Mouse (Mus musculus): Measurements from ENCODE around the gene Dnttip2. TPM values are rescaled to one million over a fixed set of nuclear protein-coding genes. Genes with fewer than 3 reads are reported as not detected.
"Not testable (repeated sequence)": the region's sequence is repeated elsewhere in the genome, so short reads cannot be mapped to it uniquely, and the experiment has no call there.

Gene Dnttip2
- polyA plus RNA-seq, 1 experiment from 2014 or later: 96.8 TPM

GRCm38 (mm10) chr3:122275111-122275510 is 923 bp downstream of the Dnttip2 start:
- H3K27me3 ChIP-seq (ENCODE audit: control insufficient read depth, insufficient read depth, low read length): no peaks in the 10 kb centered on the region
- peak overlapping the region; percentile 87; the same call in 1 of the 2 replicates for H3K9ac ChIP-seq (ENCODE audit: low read length)
- no peak overlapping the region for H3K27ac ChIP-seq (ENCODE audit: low read depth, low read length)
- H3K4me2 ChIP-seq: peak overlapping the region; percentile 84
- H3K4me3 ChIP-seq (ENCODE audit: low read depth, low read length): peak overlapping the region; percentile 91
- peaks cover 6% of the 10 kb centered on the region for H3K36me3 ChIP-seq (ENCODE audit: control insufficient read depth, insufficient read depth, low read length)
- 75% methylated on average over 10 of the region's 10 CpGs for WGBS
- ATAC-seq (ENCODE audit: low FRiP score): no peak
- peaks cover 7% of the 10 kb centered on the region for H3K4me1 ChIP-seq (ENCODE audit: control insufficient read depth, insufficient read depth, low read length)
- H3K9me3 ChIP-seq (ENCODE audit: control insufficient read depth, low read length): no peaks in the 10 kb centered on the region
- no peak for DNase-seq (ENCODE audit: low spot score, missing footprints)

DNA sequence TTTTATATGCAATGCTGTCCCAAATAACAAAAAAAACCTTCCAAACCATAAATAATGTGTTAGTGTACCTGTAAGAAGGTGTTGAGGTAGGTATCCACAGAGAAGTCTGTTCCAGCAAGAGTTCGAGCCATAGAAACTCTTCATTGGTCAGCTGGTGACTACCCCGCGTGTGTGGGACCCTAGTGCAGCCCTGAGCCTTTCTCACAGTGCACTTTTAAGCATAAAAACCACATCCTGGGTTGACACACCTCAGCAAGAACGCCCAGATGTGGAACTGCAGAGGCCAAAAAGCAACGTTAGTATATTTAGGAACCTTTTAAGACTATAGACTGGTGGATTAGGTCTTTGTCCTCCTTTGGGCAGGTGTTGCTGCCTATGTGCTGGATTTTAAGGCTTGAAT is 13.0 kb downstream of the Dnttip2 start:
- H3K27me3 ChIP-seq (ENCODE audit: control insufficient read depth, insufficient read depth, low read length): no peaks in the 10 kb centered on the region
- WGBS: 78% methylated on average over 5 of the region's 5 CpGs

GRCm38 (mm10) chr3:122288613-122289195 is 14.5 kb downstream of the Dnttip2 start:
- WGBS: 90% methylated on average over 5 of the region's 5 CpGs
- H3K9me3 ChIP-seq (ENCODE audit: control insufficient read depth, low read length): no peaks in the 10 kb centered on the region

More for the DNA sequence above, 13.0 kb downstream of the Dnttip2 start:
- Histone ChIP-seq H3K4me1 (ENCODE audit: control insufficient read depth, insufficient read depth, low read length) (peaks cover 6% of the 10 kb centered on the region), H3K4me3 (ENCODE audit: low read depth, low read length) (no peak overlapping the region), H3K4me2 (no peak overlapping the region), H3K27ac (ENCODE audit: low read depth, low read length) (no peak overlapping the region), H3K36me3 (ENCODE audit: control insufficient read depth, insufficient read depth, low read length) (peaks cover 14% of the 10 kb centered on the region), H3K9ac (ENCODE audit: low read length) (no peak overlapping the region), H3K9me3 (ENCODE audit: control insufficient read depth, low read length) (no peaks in the 10 kb centered on the region)
- DNase-seq (ENCODE audit: low spot score, missing footprints): no peak
- ATAC-seq (ENCODE audit: low FRiP score): no peak

GRCm38 (mm10) chr3:122289344-122289743 is 15.2 kb downstream of the Dnttip2 start:
- not testable (repeated sequence) for H3K36me3 ChIP-seq (ENCODE audit: control insufficient read depth, insufficient read depth, low read length); H3K4me2 ChIP-seq; H3K9ac ChIP-seq (ENCODE audit: low read length); H3K27ac ChIP-seq (ENCODE audit: low read depth, low read length); ATAC-seq (ENCODE audit: low FRiP score); H3K27me3 ChIP-seq (ENCODE audit: control insufficient read depth, insufficient read depth, low read length); H3K9me3 ChIP-seq (ENCODE audit: control insufficient read depth, low read length); H3K4me3 ChIP-seq (ENCODE audit: low read depth, low read length); DNase-seq (ENCODE audit: low spot score, missing footprints)
- WGBS: 71% methylated on average over 3 of the region's 4 CpGs
- H3K4me1 ChIP-seq (ENCODE audit: control insufficient read depth, insufficient read depth, low read length): peaks cover 14% of the 10 kb centered on the region

More at GRCm38 (mm10) chr3:122288613-122289195, 14.5 kb downstream of the Dnttip2 start:
- H3K4me3 ChIP-seq (ENCODE audit: low read depth, low read length): no peak overlapping the region
- H3K4me1 ChIP-seq (ENCODE audit: control insufficient read depth, insufficient read depth, low read length): peaks cover 10% of the 10 kb centered on the region
- H3K9ac ChIP-seq (ENCODE audit: low read length): no peak overlapping the region
- H3K4me2 ChIP-seq: no peak overlapping the region
- 0 out of 2 replicates have a peak, but pooled peaks cover 6% of the 10 kb centered on the region for H3K36me3 ChIP-seq (ENCODE audit: control insufficient read depth, insufficient read depth, low read length)
- DNase-seq (ENCODE audit: low spot score, missing footprints) (no peak), ATAC-seq (ENCODE audit: low FRiP score) (no peak)
- H3K27me3 ChIP-seq (ENCODE audit: control insufficient read depth, insufficient read depth, low read length): no peaks in the 10 kb centered on the region
- H3K27ac ChIP-seq (ENCODE audit: low read depth, low read length): no peak overlapping the region

GRCm38 (mm10) chr3:122290696-122291095 is 16.5 kb downstream of the Dnttip2 start:
- Histone ChIP-seq H3K4me2 (no peak overlapping the region), H3K36me3 (ENCODE audit: control insufficient read depth, insufficient read depth, low read length) (no peaks in the 10 kb centered on the region), H3K4me3 (ENCODE audit: low read depth, low read length) (no peak overlapping the region), H3K4me1 (ENCODE audit: control insufficient read depth, insufficient read depth, low read length) (peaks cover 21% of the 10 kb centered on the region), H3K27me3 (ENCODE audit: control insufficient read depth, insufficient read depth, low read length) (no peaks in the 10 kb centered on the region), H3K27ac (ENCODE audit: low read depth, low read length) (no peak overlapping the region), H3K9ac (ENCODE audit: low read length) (no peak overlapping the region), H3K9me3 (ENCODE audit: control insufficient read depth, low read length) (no peaks in the 10 kb centered on the region)
- no peak for ATAC-seq (ENCODE audit: low FRiP score)
- DNase-seq (ENCODE audit: low spot score, missing footprints): peak; percentile 31
- 87% methylated on average over 7 of the region's 7 CpGs for WGBS

DNA sequence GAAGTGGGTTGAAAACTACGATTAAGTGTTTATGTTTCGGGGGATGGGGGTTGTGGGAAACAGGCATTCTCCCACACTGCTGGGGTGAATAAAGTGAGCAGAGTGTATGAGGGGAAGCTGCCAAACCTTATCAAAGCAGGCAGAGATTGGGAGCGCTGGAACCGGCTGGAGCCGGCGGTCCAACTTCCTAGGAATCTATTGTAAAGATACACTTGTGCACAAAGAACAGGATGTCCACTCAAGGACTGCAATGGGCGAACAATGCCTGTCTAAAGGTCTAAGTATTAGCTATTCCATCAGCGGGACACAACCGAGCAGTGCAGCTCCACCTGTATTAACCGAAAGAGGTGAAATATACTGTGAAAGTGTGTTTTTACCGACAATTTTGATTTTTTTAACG is 17.6 kb downstream of the Dnttip2 start:
- Histone ChIP-seq H3K4me2 (peak overlapping the region; percentile 71), H3K36me3 (ENCODE audit: control insufficient read depth, insufficient read depth, low read length) (no peaks in the 10 kb centered on the region), H3K9ac (ENCODE audit: low read length) (peak overlapping the region; percentile 97; the same call in 1 of the 2 replicates), H3K27me3 (ENCODE audit: control insufficient read depth, insufficient read depth, low read length) (no peaks in the 10 kb centered on the region), H3K4me3 (ENCODE audit: low read depth, low read length) (peak overlapping the region; percentile 88; the same call in 1 of the 2 replicates), H3K27ac (ENCODE audit: low read depth, low read length) (no peak overlapping the region), H3K4me1 (ENCODE audit: control insufficient read depth, insufficient read depth, low read length) (peaks cover 21% of the 10 kb centered on the region), H3K9me3 (ENCODE audit: control insufficient read depth, low read length) (no peaks in the 10 kb centered on the region)
- DNase-seq (ENCODE audit: low spot score, missing footprints) (peak; percentile 86), ATAC-seq (ENCODE audit: low FRiP score) (no peak)
- 50% methylated on average over 12 of the region's 12 CpGs for WGBS

DNA sequence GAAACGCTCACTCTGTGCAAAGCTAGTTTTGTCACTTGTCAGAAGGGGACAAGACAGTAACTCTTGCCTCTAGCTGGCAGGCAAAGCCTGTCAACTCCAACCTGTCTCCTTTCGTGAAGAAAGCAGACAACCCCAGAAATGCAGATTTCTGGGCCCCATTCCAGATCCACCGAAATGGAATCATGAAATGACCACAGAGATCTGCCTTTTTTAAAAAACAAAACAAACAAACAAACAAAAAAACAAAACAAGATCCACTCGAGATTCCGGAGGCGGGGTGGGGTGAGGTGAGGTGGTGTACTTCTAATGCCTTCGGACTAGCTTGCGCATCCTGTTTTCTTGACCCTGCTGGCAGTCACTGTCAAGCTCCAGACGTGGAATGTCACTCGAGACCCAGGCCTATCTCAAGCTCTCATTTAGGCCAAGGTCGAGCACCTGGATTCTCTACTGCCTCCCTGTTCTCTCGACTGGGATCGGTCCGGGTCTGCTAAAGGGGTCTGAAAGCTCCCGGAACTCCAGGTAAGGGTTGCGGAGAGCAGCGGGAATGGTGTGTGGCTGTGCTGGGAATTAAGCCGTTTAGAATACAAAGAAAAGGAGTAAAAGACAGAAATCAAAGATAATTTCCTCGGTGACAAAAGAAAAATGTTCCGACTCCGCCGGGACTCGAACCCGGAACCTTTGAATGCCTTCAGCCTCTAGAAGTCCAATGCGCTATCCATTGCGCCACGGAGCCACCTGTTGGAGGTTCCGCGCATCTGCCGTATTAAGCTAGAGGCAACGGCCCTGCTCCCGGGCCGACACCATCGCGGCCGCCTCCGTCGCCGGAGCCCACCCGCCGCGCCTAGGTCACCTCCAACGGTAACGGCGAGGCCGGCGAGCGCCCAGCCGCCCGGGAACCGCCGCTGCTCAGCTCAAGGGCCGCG is 18.4 kb downstream of the Dnttip2 start:
- H3K4me2 ChIP-seq: peak overlapping the region; percentile 71
- H3K27me3 ChIP-seq (ENCODE audit: control insufficient read depth, insufficient read depth, low read length): no peaks in the 10 kb centered on the region
- peak overlapping the region; percentile 98 for H3K27ac ChIP-seq (ENCODE audit: low read depth, low read length)
- 9% methylated on average over 54 of the region's 54 CpGs for WGBS
- ATAC-seq (ENCODE audit: low FRiP score): peak; percentile 77
- no peaks in the 10 kb centered on the region for H3K36me3 ChIP-seq (ENCODE audit: control insufficient read depth, insufficient read depth, low read length)
- H3K4me1 ChIP-seq (ENCODE audit: control insufficient read depth, insufficient read depth, low read length): peaks cover 21% of the 10 kb centered on the region
- peak overlapping the region; percentile 88 for H3K4me3 ChIP-seq (ENCODE audit: low read depth, low read length)
- H3K9ac ChIP-seq (ENCODE audit: low read length): peak overlapping the region; percentile 97
- H3K9me3 ChIP-seq (ENCODE audit: control insufficient read depth, low read length): no peaks in the 10 kb centered on the region
- peak; percentile 100 for DNase-seq (ENCODE audit: low spot score, missing footprints)

- Histone ChIP-seq H3K9ac (ENCODE audit: low read length) (peak overlapping the region; percentile 97), H3K4me1 (ENCODE audit: control insufficient read depth, insufficient read depth, low read length) (peaks cover 21% of the 10 kb centered on the region), H3K36me3 (ENCODE audit: control insufficient read depth, insufficient read depth, low read length) (no peaks in the 10 kb centered on the region), H3K4me3 (ENCODE audit: low read depth, low read length) (peak overlapping the region; percentile 88), H3K9me3 (ENCODE audit: control insufficient read depth, low read length) (no peaks in the 10 kb centered on the region), H3K27ac (ENCODE audit: low read depth, low read length) (peak overlapping the region; percentile 98), H3K27me3 (ENCODE audit: control insufficient read depth, insufficient read depth, low read length) (no peaks in the 10 kb centered on the region), H3K4me2 (peak overlapping the region; percentile 71)
- DNase-seq (ENCODE audit: low spot score, missing footprints) (no peak), ATAC-seq (ENCODE audit: low FRiP score) (peak; percentile 80)
- WGBS: under 1% methylated on average over 93 of the region's 105 CpGs
These were observed 19.2 kb downstream of the Dnttip2 start for GRCm38 (mm10) chr3:122293223-122293953.

Measured in midbrain, embryonic 11.5 days (tissue).